Mouse (Mus musculus) olfactory bulb, adult 2 months (tissue): ENCODE results near the gene Ucp2.

ENCODE experiments used
- CTCF ChIP-seq: fragments of 200-500 bp; IDR thresholded peaks from 2 replicates; pipeline ENCODE4 v1.5.1; 2012; ENCODE audit warnings: low read depth, mild to moderate bottlenecking, low read length, moderate library complexity; ENCODE audit not compliant: insufficient read depth
- POLR2A ChIP-seq: fragments of 200-500 bp; IDR thresholded peaks from 2 replicates; pipeline ENCODE4 v1.6.1; 2012; ENCODE audit warnings: mild to moderate bottlenecking, low read depth, low read length, moderate library complexity; ENCODE audit not compliant: insufficient read depth

DNA sequence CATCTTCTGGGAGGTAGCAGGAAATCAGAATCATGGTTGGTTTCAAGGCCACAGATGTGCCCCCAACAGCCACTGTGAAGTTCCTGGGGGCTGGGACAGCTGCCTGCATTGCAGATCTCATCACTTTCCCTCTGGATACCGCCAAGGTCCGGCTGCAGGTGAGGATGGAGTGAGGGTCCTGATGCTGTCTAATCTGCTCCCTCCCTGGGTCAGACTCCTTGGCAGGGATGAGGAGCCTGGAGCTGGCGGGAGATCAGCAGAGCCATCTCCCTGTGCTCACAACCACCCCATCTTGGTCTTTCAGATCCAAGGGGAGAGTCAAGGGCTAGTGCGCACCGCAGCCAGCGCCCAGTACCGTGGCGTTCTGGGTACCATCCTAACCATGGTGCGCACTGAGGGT is 3.7 kb downstream of the Ucp2 start:
- TF ChIP-seq POLR2A: no peak
- TF ChIP-seq CTCF: no peak
